Mouse (Mus musculus) megakaryocyte-erythroid progenitor cell, adult 5-6 weeks (primary cell): ENCODE results near the gene Hist1h2bq. TPM values are rescaled to one million over a fixed set of nuclear protein-coding genes. Genes with fewer than 3 reads are reported as not detected.

Experiments used
- ATAC-seq: replicated peaks from 2 replicates; pipeline ENCODE4 v1.8.0; 2016; ENCODE audit warnings: mild to moderate bottlenecking, inconsistent platforms; ENCODE audit not compliant: severe bottlenecking, poor library complexity, low FRiP score, low TSS enrichment
- total RNA-seq, 2 experiments: library from RNA; stranded (forward) in 1 of 2; stranded (reverse) in 1 of 2; fragments of 200-1000, 215-1000 nt in 1 of 2; fragments of >200 nt in 1 of 2; fragmentation: Nextera tagmentation in 1 of 2; gene quantifications; 2 replicates each; pipeline ENCODE4 v1.2.3; 2014 to 2017

Hist1h2bq gene
- total RNA-seq, 2 experiments from 2014 or later, result 1.2 to 395 TPM

DNA sequence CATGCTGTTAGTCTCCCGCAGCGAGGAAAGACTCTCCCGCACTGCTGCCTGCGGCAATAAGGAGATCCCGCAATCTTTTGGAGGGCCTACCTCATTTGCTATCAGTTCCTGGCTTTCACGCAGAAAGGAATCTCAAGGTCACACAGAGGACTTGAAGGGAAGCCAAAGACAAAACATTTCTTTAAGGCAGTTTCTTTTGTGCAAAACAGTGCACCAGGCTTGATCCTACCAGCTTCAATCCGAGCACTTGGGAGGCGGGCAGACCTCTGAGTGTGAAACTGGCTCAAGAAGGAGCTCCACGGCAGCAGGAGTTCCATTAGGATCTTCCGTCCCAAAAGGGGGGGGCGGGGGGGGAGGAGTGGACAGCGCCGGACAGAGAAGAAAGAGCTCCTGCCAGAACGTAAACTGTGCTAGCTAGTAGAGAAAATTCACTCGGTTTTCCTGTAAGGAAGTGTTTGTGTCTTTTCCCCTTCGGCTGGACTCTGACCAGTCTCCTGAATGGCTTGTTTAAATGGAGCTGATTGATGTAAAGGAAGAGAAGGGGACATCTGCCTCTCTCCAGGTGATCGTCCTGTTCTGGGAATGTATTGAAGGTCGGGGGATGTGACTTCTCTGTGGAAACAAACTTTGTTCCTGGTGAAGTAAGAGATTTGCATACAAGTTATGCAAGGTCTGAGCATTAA lies 19.3 kb downstream of the Hist1h2bq start:
- ATAC-seq, result no peak

DNA sequence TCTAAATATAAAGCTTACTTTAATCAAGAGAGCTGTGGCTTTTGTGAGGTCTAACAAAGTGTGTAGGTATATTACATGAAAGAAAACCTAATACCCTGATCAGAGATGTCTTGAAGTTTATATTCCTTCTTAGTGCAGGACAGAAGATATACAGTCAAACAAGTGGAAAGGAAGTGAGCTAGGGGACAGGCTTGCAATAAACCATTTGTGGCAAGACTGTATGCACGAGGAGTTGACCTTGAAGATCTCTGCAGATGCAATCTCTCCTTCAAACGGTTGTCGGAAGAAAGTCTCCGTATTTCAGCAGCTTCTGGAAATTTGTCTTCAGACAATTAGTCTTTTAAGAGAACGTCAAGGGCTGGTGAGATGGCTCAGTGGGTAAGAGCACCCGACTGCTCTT lies 20.1 kb downstream of the Hist1h2bq start:
- ATAC-seq, result no peak

DNA sequence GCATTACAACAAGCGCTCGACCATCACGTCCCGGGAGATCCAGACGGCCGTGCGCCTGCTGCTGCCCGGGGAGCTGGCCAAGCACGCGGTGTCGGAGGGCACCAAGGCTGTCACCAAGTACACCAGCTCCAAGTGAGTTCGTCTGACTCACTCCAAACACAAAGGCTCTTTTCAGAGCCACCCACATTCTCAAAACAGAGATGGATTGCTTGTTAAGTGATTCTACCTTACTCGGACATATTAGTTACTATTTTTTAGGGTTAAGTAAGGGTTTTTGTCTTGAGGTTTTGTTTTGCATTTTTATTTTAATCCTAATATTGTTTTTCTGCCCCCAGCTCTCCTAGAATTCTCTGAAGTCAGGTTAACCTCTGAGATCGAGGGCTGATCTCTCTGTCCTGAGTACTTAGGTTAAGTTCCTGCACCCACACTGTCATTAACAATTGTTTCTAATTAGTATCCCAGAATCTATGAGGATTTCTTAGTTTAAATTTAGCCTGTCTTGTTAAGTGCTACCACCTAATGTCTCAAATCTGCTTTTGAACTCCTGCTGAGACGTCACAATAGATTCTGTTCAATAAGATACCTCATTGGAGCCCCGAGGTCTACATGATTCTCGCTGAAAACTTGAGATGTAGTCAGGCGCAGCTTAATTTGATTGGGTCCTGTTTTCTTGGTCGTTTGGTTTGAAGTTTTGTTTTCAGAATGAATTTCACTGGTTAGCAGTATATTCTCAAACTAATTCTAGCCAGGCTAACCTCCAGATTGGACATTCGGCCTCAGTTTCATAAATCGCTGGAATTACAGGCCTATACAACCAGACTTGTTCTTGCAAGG lies 22.0 kb downstream of the Hist1h2bq start:
- ATAC-seq, result no peak

DNA sequence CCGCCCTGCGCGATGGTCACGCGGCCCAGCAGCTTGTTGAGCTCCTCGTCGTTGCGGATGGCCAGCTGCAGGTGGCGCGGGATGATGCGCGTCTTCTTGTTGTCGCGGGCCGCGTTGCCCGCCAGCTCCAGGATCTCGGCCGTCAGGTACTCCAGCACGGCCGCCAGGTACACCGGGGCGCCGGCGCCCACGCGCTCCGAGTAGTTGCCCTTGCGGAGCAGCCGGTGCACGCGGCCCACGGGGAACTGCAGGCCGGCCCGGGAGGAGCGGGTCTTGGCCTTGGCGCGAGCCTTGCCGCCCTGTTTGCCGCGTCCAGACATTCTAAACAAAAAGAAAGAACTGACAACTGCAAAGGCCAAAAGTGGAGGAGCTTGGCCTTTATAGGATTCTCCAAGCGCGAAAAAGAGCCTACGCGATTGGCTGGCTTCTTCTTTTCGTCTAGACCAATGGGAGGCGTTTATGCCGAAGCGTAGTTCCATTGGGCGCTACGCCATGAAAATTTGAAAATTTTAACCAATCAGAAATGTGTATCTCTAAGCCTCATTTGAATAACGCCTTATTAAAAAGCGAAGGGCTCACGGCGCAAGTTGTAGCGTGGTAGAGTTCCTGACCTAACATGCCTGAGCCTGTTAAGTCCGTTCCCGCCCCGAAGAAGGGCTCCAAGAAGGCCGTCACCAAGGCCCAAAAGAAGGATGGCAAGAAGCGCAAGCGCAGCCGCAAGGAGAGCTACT lies 22.9 kb downstream of the Hist1h2bq start, which contains the start of the genes Hist1h2an and Hist1h2bp:
TSS of gene Hist1h2an (minus strand) at position 320 of the 731 bp plus-strand sequence.
TSS of gene Hist1h2bp (plus strand) at position 563 of the 731 bp plus-strand sequence.
- peak; percentile 82 for ATAC-seq

DNA sequence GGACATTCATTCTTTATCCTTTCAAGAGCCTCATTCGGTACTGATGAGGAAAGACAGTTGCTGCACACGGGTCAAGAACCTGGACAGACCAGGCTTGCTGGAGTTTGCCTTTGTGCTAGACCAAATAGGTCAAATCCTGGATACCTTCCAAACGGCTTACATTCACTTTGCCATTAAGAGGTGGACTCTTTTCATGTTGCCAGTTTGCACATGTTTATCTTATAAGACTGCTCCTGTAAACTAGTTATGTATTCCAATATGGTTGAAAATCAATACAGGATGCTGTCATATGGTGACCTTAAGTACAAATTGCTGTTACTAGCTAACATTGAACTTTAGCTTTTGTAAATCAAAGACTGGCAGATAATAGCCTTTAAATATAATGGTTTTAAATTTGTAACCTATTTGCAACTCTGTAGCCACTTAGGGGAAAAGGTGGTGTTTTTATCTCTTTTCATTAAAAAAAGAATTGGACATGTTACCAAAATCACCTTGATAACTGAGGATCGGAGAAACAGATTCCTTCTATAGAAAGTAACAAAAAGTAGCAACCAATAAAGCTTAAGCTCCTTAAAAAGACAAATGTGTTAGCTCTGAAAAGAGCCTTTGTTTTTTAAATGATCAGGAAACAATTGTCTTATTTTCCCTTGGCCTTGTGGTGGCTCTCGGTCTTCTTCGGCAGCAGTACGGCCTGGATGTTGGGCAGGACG lies 23.7 kb downstream of the Hist1h2bq start:
- ATAC-seq, result 0 out of 2 replicates have a peak, but pooled peaks have one; percentile 4

DNA sequence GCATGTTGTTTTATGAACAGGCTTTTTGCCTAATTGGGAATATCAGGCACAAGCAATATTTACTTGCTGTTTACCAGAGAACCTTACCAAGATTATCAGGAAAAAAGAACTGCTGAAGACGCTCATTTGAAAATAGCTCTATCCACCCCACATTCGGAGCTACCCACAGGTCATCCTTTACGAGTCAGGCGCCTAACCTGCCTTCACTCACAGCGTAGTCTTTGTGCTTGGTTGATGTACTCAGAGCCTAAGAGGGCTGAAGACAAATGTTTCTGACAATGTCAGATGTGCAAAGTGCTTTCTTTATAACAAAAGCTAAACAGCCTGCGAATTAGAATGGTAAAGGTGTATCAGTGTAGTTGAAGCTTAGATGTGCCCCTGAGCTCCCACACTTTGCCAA lies 25.7 kb downstream of the Hist1h2bq start:
- no peak for ATAC-seq

DNA sequence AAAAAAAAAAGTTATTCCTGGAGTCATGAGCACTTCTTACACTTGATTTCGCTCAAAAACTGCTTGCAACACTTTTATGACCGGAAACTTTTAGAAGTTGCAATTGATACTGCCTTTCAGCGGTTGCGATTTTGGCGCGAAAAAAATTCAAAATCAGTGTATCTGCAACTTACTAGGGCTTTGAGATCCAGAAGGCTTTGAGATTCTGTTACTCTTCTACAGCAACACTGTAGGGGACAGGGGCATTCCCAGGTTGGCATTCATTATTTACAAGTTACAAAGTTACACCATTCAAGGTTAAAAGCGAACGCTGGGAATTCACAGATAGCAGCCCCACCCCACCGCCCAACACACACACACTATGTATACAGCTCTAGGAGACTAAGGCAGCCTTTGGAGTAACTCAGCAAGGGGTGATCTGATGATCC lies 26.2 kb downstream of the Hist1h2bq start:
- no peak for ATAC-seq

DNA sequence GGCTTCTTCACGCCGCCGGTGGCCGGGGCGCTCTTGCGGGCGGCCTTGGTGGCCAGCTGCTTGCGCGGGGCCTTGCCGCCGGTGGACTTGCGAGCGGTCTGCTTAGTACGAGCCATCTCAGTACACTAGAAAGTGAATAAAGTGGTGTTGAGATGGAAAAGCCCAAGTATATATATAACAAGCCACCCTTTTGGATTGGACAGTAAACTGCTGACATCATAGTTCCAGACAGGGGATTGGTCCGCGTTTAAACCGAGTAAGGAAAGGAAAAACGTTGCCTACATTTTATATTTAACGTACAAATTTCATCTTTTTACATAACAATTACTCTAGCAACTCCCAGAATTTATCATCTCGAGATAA lies 26.8 kb downstream of the Hist1h2bq start, which contains the start of gene Hist1h3i:
TSS of gene Hist1h3i (minus strand) at position 116 of the 363 bp plus-strand sequence.
- peak; percentile 28 for ATAC-seq

DNA sequence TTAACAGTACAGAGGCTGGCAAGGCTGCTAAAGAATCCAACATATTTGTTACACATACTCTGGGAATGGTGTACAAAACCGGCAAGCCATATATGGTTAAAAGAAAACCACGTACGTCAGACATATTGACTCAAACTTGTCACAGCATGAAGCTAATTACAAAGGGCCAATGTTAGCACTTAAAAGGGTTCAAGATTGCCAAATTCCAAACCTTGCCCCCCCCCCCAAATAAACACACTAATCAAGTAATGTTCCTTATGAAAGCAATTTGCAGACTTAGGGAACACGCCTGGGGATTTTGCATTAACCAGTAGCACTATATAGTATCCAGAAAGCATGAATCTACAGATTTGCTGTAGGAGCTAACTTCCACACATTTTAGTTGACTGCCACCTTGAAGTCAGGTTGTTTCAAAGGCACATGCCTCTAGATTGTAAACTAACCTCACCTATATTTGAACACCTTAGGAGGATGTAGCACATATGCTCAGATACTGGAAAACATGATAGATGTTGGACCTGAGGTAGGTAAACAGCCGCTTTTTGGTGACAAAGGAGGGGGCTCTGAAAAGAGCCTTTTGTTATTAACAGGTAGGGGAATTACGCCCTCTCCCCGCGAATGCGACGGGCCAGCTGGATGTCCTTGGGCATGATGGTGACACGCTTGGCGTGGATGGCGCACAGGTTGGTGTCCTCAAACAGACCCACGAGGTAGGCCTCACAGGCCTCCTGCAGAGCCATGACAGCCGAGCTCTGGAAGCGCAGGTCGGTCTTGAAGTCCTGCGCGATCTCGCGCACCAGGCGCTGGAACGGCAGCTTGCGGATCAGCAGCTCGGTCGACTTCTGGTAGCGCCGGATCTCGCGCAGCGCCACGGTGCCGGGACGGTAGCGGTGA lies 27.4 kb downstream of the Hist1h2bq start:
- peak; percentile 7 for ATAC-seq

DNA sequence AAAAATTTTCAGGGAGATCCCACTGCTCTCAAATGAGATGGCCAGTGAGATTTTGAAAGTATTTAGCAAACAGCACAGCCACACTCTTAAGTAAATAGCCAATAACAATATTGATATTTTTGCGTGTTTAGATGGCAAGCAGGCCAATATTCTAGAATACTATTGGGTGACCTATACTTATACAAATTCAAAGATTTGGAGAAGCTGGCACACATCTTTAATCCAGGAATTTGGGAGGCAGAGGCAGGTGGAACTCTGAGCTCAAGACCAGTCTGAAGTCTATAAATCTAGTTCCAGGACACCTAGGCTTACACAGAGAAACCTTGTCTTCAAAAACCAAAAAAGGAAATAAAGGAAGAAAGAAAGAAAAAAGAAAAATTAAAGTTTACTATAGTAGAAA lies 28.4 kb downstream of the Hist1h2bq start:
- ATAC-seq, result no peak

DNA sequence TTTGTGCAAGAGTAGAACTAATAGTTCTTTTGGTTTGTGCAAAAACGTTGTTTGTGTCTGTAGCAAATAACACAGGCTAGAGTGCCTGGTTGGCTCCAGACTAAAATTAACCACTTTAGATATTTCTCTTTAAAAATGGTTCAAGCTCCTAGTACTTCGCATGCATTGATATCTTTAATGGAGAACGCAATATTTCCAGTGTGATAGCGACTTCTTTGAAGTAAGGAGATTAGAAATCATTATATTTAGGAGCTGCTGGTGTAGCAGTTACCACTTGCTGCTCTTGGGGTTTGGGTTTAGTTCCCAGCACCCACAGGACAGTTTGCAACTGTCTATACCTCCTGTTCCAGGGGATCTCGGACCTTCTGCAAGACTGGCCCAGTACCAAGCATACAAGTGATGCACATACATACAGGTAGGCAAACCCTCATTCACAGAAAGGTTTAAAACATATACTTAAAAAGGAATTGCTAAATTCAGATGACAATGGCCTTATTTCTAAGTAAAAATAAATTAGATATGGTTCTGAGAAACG lies 28.9 kb downstream of the Hist1h2bq start:
- ATAC-seq, result no peak

DNA sequence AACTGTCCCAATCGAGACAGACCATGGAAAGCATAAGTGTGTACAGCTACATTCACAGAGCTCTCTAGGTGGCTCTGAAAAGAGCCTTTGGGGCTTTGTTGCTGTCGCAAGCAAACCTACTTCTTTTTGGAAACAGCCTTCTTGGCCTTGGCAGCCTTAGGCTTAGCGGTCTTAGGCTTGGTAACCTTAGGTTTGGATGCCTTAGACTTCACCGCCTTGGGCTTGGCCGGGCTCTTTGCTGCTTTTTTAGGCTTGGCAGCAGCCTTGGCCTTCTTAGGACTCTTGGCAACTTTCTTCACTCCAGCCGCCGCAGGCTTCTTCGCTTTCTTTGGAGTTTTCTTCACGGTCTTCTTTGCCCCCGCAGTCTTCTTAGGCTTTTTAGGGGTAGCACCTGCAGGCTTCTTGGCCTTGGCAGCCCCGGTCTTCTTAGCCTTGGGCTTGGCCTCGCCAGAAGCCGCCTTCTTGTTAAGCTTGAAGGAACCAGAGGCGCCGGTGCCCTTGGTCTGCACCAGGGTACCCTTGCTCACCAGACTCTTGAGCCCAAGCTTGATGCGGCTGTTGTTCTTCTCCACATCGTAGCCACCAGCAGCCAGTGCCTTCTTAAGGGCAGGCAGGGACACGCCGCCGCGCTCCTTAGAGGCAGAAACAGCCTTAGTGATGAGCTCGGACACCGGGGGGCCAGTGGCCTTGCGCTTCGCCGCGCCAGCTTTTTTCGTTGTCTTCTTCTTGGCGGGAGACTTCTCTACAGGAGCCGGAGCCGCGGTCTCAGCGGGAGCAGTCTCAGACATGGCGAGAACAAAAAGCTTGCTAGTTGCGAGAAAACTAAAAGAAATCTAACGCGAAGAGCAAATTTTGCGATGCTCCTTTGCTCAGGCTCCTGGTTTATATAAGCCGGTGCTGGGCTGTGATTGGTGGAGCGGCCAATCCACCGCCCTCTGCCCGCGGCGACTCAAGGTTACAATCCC lies 29.9 kb downstream of the Hist1h2bq start, which contains the start of gene Hist1h1b:
TSS of gene Hist1h1b (minus strand) at position 859 of the 965 bp plus-strand sequence.
- ATAC-seq, result peak; percentile 49

DNA sequence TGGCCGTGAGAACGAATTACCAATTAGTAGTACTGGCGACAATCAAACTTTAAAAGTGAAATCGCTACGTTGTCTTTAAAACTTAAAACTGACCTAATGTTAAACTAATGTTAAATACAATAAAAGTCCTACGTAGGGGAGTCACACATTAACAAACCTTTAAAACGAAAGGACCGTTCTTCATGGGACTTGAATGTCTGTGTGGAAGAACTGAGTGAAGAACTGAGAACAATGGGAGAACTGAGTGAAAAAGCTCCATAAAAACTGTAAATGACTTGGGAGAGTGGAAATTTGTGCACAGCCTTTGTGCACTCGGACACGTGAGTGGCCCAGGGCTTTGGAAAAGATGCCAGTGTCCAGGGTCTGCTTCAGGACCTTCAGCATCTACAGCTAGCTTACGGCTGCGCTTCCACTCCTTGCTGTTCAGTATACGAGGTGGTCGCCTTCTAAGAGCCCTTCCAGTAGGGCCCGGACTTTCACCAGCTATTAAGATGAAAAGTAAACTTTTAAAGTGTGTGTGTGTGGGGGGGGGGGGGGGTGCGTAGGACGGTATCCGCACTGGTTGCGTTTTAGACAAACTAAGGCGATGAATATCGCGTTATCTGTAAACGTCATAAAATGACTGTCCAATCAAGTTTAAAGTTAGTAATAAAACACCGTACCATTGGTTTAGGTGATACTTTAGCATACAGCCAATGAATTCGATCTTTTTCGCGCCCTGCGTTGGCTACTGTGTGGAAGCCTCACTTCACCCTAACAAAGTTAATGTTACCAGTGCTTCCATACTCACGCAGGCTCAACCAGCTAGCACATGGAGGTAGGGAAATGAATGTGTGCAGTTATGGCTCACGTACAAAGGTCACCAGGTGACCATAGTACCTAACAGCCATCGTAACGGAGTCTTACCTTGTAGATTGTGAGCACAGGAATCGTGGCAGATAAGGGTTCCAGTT lies 30.9 kb downstream of the Hist1h2bq start:
- peak; percentile 53 for ATAC-seq
